Mouse (Mus musculus): ENCODE results near the gene Zcchc24.
"Not testable (repeated sequence)": the region's sequence is repeated elsewhere in the genome, so short reads cannot be mapped to it uniquely, and the experiment has no call there.

- TF ChIP-seq CTCF, EP300 (IDR thresholded peaks at IDR 0.05; ENCODE audit: low read depth): not testable (repeated sequence)
Observed at GRCm38 (mm10) chr14:25811026-25811425, 42.2 kb upstream of the Zcchc24 start.
